Mouse (Mus musculus) lung, embryonic 16.5 days (tissue): ENCODE results near the gene Traf3. TPM values are rescaled to one million over a fixed set of nuclear protein-coding genes. Genes with fewer than 3 reads are reported as not detected.

Experiments used
- ATAC-seq: fragments of 200-750 bp; cut with Nextera tagmentation; 2 replicates; pipeline ENCODE4 v1.8.0; 2017; ENCODE audit warnings: low read depth, mild to moderate bottlenecking, moderate library complexity
- H3K27ac ChIP-seq: fragments of 300-500 bp; sonication (generic); 2 replicates; pipeline ENCODE4 v1.5.1; 2014; ENCODE audit warnings: mild to moderate bottlenecking, control low read depth, low read length
- H3K27me3 ChIP-seq: fragments of 300-500 bp; sonication (generic); 2 replicates; pipeline ENCODE4 v1.6.1; 2014; ENCODE audit warnings: low read depth, low read length, mixed read lengths; ENCODE audit not compliant: control insufficient read depth, insufficient read depth
- H3K36me3 ChIP-seq: fragments of 300-500 bp; sonication (generic); 2 replicates; pipeline ENCODE4 v1.6.1; 2014; ENCODE audit warnings: low read length; ENCODE audit not compliant: control insufficient read depth, insufficient read depth
- H3K4me1 ChIP-seq: fragments of 300-500 bp; sonication (generic); replicated peaks from 2 replicates; pipeline ENCODE4 v1.6.1; 2014; ENCODE audit warnings: low read length, mixed read lengths; ENCODE audit not compliant: control insufficient read depth, insufficient read depth
- H3K4me2 ChIP-seq: fragments of 300-500 bp; sonication (generic); 2 replicates; pipeline ENCODE4 v1.6.1; 2014; ENCODE audit warnings: low read depth, low read length, control low read depth
- H3K4me3 ChIP-seq: fragments of 300-500 bp; sonication (generic); 2 replicates; pipeline ENCODE4 v1.5.1; 2014; ENCODE audit warnings: mild to moderate bottlenecking, low read length, control low read depth
- H3K9ac ChIP-seq: fragments of 300-500 bp; sonication (generic); 2 replicates; pipeline ENCODE4 v1.6.1; 2014; ENCODE audit warnings: low read length, control low read depth
- H3K9me3 ChIP-seq: fragments of 300-500 bp; sonication (generic); 2 replicates; pipeline ENCODE4 v1.6.1; 2016; ENCODE audit warnings: low read length; ENCODE audit not compliant: control insufficient read depth
- WGBS: fragments of 180-500 bp; shearing (Covaris S2); extraction: QIAGEN DNeasy Blood & Tissue Kit; methylation state at CpG from one replicate; pipeline ENCODE4 v1.1.7; 2014; 5-methylcytosine and 5-hydroxymethylcytosine counted together
- polyA plus RNA-seq: library from polyadenylated mRNA; unstranded; fragments of >200 nt; fragmentation: Nextera tagmentation; extraction: Ambion mirVana; gene quantifications from 2 replicates; pipeline ENCODE4 v1.2.1, GENCODE M21; 2015

The Traf3 gene
- polyA plus RNA-seq, 1 experiment from 2014 or later = 7.7 TPM

GRCm38 (mm10) chr12:111135953-111136352 is 30.2 kb upstream of the Traf3 start:
- WGBS = 59% methylated on average over 3 of the region's 3 CpGs
- no peak overlapping the region for H3K4me3 ChIP-seq
- no peaks in the 10 kb centered on the region for H3K27me3 ChIP-seq
- no peaks in the 10 kb centered on the region for H3K36me3 ChIP-seq
- peaks cover 4% of the 10 kb centered on the region; the same call in 1 of the 2 replicates for H3K9me3 ChIP-seq
- peaks cover 6% of the 10 kb centered on the region; the same call in 1 of the 2 replicates for H3K4me1 ChIP-seq
- no peak overlapping the region for H3K9ac ChIP-seq
- ATAC-seq = no peak
- no peak overlapping the region for H3K4me2 ChIP-seq
- H3K27ac ChIP-seq = no peak overlapping the region

- no peak for ATAC-seq
- no peak overlapping the region for H3K27ac ChIP-seq
- peaks cover 4% of the 10 kb centered on the region; the same call in 1 of the 2 replicates for H3K9me3 ChIP-seq
- H3K9ac ChIP-seq = no peak overlapping the region
- no peak overlapping the region for H3K4me2 ChIP-seq
- no peak overlapping the region for H3K4me3 ChIP-seq
- 71% methylated on average over 2 of the region's 2 CpGs for WGBS
- H3K4me1 ChIP-seq = peaks cover 6% of the 10 kb centered on the region; the same call in 1 of the 2 replicates
- no peaks in the 10 kb centered on the region for H3K27me3 ChIP-seq
- no peaks in the 10 kb centered on the region for H3K36me3 ChIP-seq
Measured at GRCm38 (mm10) chr12:111137079-111137478, 29.1 kb upstream of the Traf3 start.

- Histone ChIP-seq H3K27ac (peak overlapping the region; percentile 47; the same call in 1 of the 2 replicates), H3K27me3 (no peaks in the 10 kb centered on the region; the same call in 1 of the 2 replicates), H3K9ac (no peak overlapping the region), H3K4me1 (peaks cover 14% of the 10 kb centered on the region), H3K4me3 (no peak overlapping the region), H3K9me3 (peaks cover 4% of the 10 kb centered on the region; the same call in 1 of the 2 replicates), H3K4me2 (peak overlapping the region; percentile 13; the same call in 1 of the 2 replicates), H3K36me3 (no peaks in the 10 kb centered on the region)
- 25% methylated on average over 12 of the region's 12 CpGs for WGBS
- ATAC-seq = peak; percentile 64
Measured at GRCm38 (mm10) chr12:111143005-111143508, 23.1 kb upstream of the Traf3 start.

GRCm38 (mm10) chr12:111143509-111144063 is 22.6 kb upstream of the Traf3 start:
- H3K4me2 ChIP-seq = peak overlapping the region; percentile 13; the same call in 1 of the 2 replicates
- peaks cover 14% of the 10 kb centered on the region for H3K4me1 ChIP-seq
- peaks cover 4% of the 10 kb centered on the region; the same call in 1 of the 2 replicates for H3K9me3 ChIP-seq
- no peaks in the 10 kb centered on the region; the same call in 1 of the 2 replicates for H3K27me3 ChIP-seq
- ATAC-seq = peak; percentile 53; the same call in 1 of the 2 replicates
- H3K4me3 ChIP-seq = no peak overlapping the region
- H3K36me3 ChIP-seq = no peaks in the 10 kb centered on the region
- peak overlapping the region; percentile 10; the same call in 1 of the 2 replicates for H3K27ac ChIP-seq
- H3K9ac ChIP-seq = 0 out of 2 replicates have a peak overlapping the region, but pooled peaks have one; percentile 18
- WGBS = 59% methylated on average over 16 of the region's 16 CpGs

DNA sequence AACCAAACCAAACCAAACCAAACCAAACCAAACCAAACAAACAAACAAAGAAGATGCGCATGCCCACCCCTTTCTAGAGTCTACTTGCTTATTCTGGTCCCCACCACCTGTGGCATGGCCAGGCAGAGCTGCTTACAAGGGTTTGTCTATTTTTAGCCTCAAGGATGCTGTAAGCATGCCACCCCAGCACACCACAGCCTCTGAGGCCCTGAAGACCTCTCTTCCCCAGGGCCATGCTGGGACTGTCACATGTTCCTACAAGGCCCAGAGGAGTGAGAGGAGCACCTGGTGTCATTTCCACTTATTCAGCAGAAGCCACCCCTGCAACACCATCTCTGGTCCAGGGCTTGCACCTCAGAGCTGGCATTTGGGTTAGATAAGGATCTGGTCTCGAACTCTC is 21.6 kb upstream of the Traf3 start:
- Histone ChIP-seq H3K27ac (no peak overlapping the region), H3K9ac (no peak overlapping the region), H3K27me3 (no peaks in the 10 kb centered on the region; the same call in 1 of the 2 replicates), H3K4me2 (no peak overlapping the region), H3K4me1 (peaks cover 14% of the 10 kb centered on the region), H3K4me3 (no peak overlapping the region), H3K9me3 (no peaks in the 10 kb centered on the region), H3K36me3 (no peaks in the 10 kb centered on the region)
- WGBS = 73% methylated on average over 2 of the region's 2 CpGs
- ATAC-seq = no peak

- no peak overlapping the region for H3K27ac ChIP-seq
- no peak for ATAC-seq
- 33% methylated on average over 9 of the region's 9 CpGs for WGBS
- H3K36me3 ChIP-seq = no peaks in the 10 kb centered on the region
- H3K9me3 ChIP-seq = no peaks in the 10 kb centered on the region
- H3K4me3 ChIP-seq = no peak overlapping the region
- peaks cover 14% of the 10 kb centered on the region for H3K4me1 ChIP-seq
- H3K9ac ChIP-seq = no peak overlapping the region
- no peak overlapping the region for H3K4me2 ChIP-seq
- no peaks in the 10 kb centered on the region; the same call in 1 of the 2 replicates for H3K27me3 ChIP-seq
Measured at GRCm38 (mm10) chr12:111145269-111145668, 20.9 kb upstream of the Traf3 start.

GRCm38 (mm10) chr12:111149495-111150235 is 16.5 kb upstream of the Traf3 start:
- 52% methylated on average over 17 of the region's 17 CpGs for WGBS
- Histone ChIP-seq H3K4me1 (peaks cover 6% of the 10 kb centered on the region), H3K9ac (no peak overlapping the region), H3K4me2 (no peak overlapping the region), H3K27me3 (no peaks in the 10 kb centered on the region; the same call in 1 of the 2 replicates), H3K4me3 (no peak overlapping the region), H3K27ac (no peak overlapping the region), H3K9me3 (no peaks in the 10 kb centered on the region), H3K36me3 (no peaks in the 10 kb centered on the region)
- ATAC-seq = no peak

GRCm38 (mm10) chr12:111150236-111150596 is 16.0 kb upstream of the Traf3 start:
- no peaks in the 10 kb centered on the region for H3K36me3 ChIP-seq
- no peak overlapping the region for H3K4me3 ChIP-seq
- H3K27ac ChIP-seq = no peak overlapping the region
- H3K27me3 ChIP-seq = no peaks in the 10 kb centered on the region; the same call in 1 of the 2 replicates
- 1% methylated on average over 6 of the region's 6 CpGs for WGBS
- H3K4me2 ChIP-seq = no peak overlapping the region
- H3K4me1 ChIP-seq = peaks cover 6% of the 10 kb centered on the region
- no peak for ATAC-seq
- no peak overlapping the region for H3K9ac ChIP-seq
- no peaks in the 10 kb centered on the region for H3K9me3 ChIP-seq
